Mouse (Mus musculus) myocyte (in vitro differentiated cells): ENCODE measurements around the gene Prkg1.

Source experiments
- CEBPB ChIP-seq: IDR thresholded peaks from 2 replicates; pipeline ENCODE4 v1.6.1; 2011; ENCODE audit warnings: mild to moderate bottlenecking, moderate library complexity; ENCODE audit not compliant: poor library complexity, insufficient read depth, severe bottlenecking
- E2F4 ChIP-seq: IDR thresholded peaks from one replicate; pipeline ENCODE4 v1.6.1; 2011; ENCODE audit warnings: mild to moderate bottlenecking, control low read depth, moderate library complexity; ENCODE audit not compliant: insufficient read depth
- MAX ChIP-seq: IDR thresholded peaks from one replicate; pipeline ENCODE4 v1.6.1; 2011; ENCODE audit warnings: low read depth, mild to moderate bottlenecking, control low read depth
- MYOD1 ChIP-seq, 3 experiments: IDR thresholded peaks; one replicate each; pipeline ENCODE4 v1.6.1; 2011; ENCODE audit warnings: control low read depth in 2 of 3, low read depth in 2 of 3, mild to moderate bottlenecking in 2 of 3, moderate library complexity in 1 of 3; ENCODE audit not compliant: insufficient read length in 2 of 3, control insufficient read depth in 1 of 3
- MYOG ChIP-seq, 3 experiments: IDR thresholded peaks; one replicate each; pipeline ENCODE4 v1.6.1; 2011; ENCODE audit warnings: control low read depth in 2 of 3, low read depth in 2 of 3, mild to moderate bottlenecking in 2 of 3; ENCODE audit not compliant: insufficient read length in 2 of 3, control insufficient read depth in 1 of 3, insufficient read depth in 1 of 3
- POLR2A ChIP-seq: IDR thresholded peaks from one replicate; pipeline ENCODE4 v1.6.1; 2011; ENCODE audit warnings: low read depth, mild to moderate bottlenecking, control low read depth, moderate library complexity; ENCODE audit not compliant: insufficient read length
- POLR2AphosphoS2 ChIP-seq: IDR thresholded peaks from one replicate; pipeline ENCODE4 v1.6.1; 2011; ENCODE audit warnings: low read depth, control low read depth; ENCODE audit not compliant: insufficient read length
- REST ChIP-seq: IDR thresholded peaks from one replicate; pipeline ENCODE4 v1.6.1; 2011; ENCODE audit warnings: mild to moderate bottlenecking, control low read depth, moderate library complexity; ENCODE audit not compliant: insufficient read depth, insufficient read length
- SRF ChIP-seq: IDR thresholded peaks from one replicate; pipeline ENCODE4 v1.6.1; 2011; ENCODE audit warnings: low read depth; ENCODE audit not compliant: control insufficient read depth, insufficient read length
- TCF12 ChIP-seq: IDR thresholded peaks from one replicate; pipeline ENCODE4 v1.6.1; 2011; ENCODE audit warnings: mild to moderate bottlenecking, control low read depth; ENCODE audit not compliant: poor library complexity, insufficient read depth, severe bottlenecking
- TCF3 ChIP-seq: IDR thresholded peaks from one replicate; pipeline ENCODE4 v1.6.1; 2011; ENCODE audit warnings: low read depth, control low read depth; ENCODE audit not compliant: insufficient read length
- USF1 ChIP-seq: IDR thresholded peaks from one replicate; pipeline ENCODE4 v1.6.1; 2011; ENCODE audit warnings: low read depth, mild to moderate bottlenecking, control low read depth, moderate library complexity

GRCm38 (mm10) chr19:31621716-31622115 lies 143.1 kb downstream of the Prkg1 start:
- TF ChIP-seq MYOG (IDR thresholded peaks at IDR 0.05; ENCODE audit: control insufficient read depth in 1 of 3, insufficient read depth in 1 of 3, insufficient read length in 2 of 3, low read depth in 2 of 3): no peak
- TF ChIP-seq POLR2AphosphoS2: no peak
- no peak for TF ChIP-seq USF1
- TF ChIP-seq E2F4: no peak
- no peak for TF ChIP-seq POLR2A
- TF ChIP-seq REST: no peak
- TF ChIP-seq MAX: no peak
- no peak for TF ChIP-seq MYOD1 (IDR thresholded peaks at IDR 0.05; ENCODE audit: control insufficient read depth in 1 of 3, insufficient read length in 2 of 3, low read depth in 2 of 3)
- TF ChIP-seq TCF12: no peak
- no peak for TF ChIP-seq SRF
- TF ChIP-seq CEBPB: no peak
- no peak for TF ChIP-seq TCF3
